Mouse (Mus musculus) lung, postnatal 0 days (tissue): ENCODE data around the gene Erc2.

Source experiments
- CTCF ChIP-seq: IDR thresholded peaks from 2 replicates; pipeline ENCODE4 v1.5.1; 2016; ENCODE audit warnings: antibody characterized with exemption, mild to moderate bottlenecking
- EP300 ChIP-seq: IDR thresholded peaks from 2 replicates; pipeline ENCODE4 v1.6.1; 2016; ENCODE audit warnings: antibody characterized with exemption, mild to moderate bottlenecking, control low read depth

GRCm38 (mm10) chr14:28143998-28144397 is 521.8 kb downstream of the Erc2 start:
- no peak for TF ChIP-seq EP300
- TF ChIP-seq CTCF = no peak
